Mouse (Mus musculus) ES-Bruce4 (cell line): ENCODE measurements around the gene Cad.

ENCODE experiments used
- CTCF ChIP-seq: IDR thresholded peaks from one replicate; pipeline ENCODE4 v1.8.1; 2011; ENCODE audit warnings: low read depth, low read length
- POLR2A ChIP-seq: IDR thresholded peaks from one replicate; pipeline ENCODE4 v1.8.1; 2011; ENCODE audit warnings: low read length; ENCODE audit not compliant: insufficient read depth

DNA sequence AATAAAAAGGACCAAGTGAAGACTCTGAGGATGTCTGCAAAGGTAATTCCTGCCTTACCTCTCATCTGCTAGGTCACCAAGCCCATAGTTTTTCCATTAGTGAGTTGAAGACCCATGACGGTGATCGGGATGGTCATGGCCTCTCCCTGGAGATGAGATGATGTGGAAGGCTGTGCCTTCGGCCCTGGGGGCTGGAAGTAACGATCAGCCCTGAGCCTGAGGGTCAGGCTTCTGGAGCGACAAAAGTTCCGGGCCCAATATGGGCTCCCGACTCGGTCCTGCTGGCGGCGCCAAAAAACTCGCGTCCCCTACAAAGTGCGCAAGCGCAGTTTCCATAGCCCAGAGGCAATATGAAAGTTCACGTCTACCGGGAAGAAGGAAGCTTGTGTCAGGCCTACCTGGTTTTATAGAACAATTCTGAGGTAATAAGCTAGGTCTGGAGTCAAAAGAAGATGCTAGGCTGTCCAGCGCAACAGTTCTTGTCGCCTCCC is 53.5 kb downstream of the Cad start, which contains the start of gene Slc30a3:
- TF ChIP-seq POLR2A (no peak), CTCF (no peak)
